Mouse (Mus musculus) embryo, embryonic 9.5 days (tissue): Measurements from ENCODE around the gene Plppr5.

ENCODE experiments used
- DNase-seq: peaks from one replicate; pipeline ENCODE4 v3.0.0-alpha.2; 2017; ENCODE audit errors: extremely low spot score

Plppr5 gene

GRCm38 (mm10) chr3:117696350-117696749 lies 121.7 kb downstream of the Plppr5 start:
- DNase-seq: no peak

GRCm38 (mm10) chr3:117708788-117709187 lies 134.2 kb downstream of the Plppr5 start:
- no peak for DNase-seq

DNA sequence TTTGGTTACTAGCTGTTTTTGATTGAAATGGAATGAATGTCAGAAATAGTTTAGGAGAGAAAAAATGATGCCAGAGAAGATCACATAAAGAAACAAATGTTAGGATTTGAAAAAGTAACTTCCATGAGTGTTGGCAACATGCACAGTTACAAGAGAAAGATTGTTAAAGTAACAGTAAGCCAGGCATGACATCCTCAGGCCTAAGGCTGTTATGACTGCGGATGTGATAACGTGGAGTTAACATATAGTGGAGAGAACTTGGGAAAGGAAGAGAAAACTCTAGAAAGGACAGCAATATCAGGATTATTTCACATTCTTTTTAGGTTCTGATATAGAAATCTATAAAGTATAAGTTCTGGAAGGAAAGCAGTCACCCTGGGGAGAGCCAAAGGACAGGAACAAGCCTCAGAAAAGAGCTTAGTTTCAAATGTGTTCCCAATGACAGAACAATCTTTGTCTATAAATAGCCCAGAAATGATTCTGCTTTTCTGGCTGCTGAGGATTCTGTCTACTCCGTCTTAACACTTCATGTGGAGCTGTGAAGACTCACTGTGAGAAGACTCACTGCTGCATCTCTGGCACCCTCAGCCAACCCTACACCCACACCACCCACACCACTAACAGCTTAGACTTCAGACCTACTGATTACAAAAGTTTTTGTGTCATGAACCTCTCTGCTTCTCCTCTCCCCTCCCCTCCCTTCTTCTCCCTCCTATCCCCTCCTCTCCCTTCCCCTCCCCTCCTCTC lies 142.1 kb downstream of the Plppr5 start:
- no peak for DNase-seq

DNA sequence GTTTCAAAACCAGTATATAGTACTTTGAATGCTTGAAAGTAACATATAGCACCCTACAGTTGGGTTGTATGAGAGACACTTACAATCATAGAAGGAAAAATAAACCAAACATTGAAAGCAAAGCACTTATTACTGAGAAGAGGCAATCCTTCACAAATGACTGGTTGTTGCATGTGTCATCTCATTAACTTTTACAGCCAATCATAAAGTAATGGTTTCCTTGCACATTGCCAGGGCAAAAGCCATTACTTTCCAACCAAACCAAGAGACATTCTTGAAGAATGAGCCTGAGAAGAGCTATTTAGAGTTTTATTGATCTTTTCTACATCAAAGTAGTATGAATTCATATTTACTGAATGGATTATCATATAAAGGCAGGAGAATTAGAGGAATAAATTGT lies 148.8 kb downstream of the Plppr5 start:
- DNase-seq: no peak

DNA sequence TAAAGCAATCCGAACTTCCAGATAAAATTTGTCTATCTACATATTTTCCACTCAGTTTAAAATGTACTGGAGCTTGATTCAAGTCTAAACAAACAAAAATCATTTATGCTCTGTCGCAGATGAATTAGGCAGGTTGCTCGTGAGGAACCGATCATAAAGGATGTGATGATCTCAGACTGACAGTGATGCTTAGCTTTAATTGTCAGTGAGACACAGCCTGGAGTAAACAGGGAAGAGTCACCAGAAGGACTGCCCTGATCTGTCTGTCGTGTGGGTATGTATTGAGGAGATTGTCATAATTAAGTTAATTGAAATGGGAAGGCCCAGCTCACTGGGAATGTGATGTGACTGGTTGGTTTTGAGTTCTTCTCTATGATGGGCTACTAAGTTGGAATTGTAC lies 149.9 kb downstream of the Plppr5 start:
- no peak for DNase-seq

- no peak for DNase-seq
Observed at GRCm38 (mm10) chr3:117725501-117725900, 150.9 kb downstream of the Plppr5 start.

- DNase-seq: no peak
Observed at GRCm38 (mm10) chr3:117728136-117728535, 153.5 kb downstream of the Plppr5 start.

- no peak for DNase-seq
Observed at GRCm38 (mm10) chr3:117729121-117730072, 154.8 kb downstream of the Plppr5 start.

DNA sequence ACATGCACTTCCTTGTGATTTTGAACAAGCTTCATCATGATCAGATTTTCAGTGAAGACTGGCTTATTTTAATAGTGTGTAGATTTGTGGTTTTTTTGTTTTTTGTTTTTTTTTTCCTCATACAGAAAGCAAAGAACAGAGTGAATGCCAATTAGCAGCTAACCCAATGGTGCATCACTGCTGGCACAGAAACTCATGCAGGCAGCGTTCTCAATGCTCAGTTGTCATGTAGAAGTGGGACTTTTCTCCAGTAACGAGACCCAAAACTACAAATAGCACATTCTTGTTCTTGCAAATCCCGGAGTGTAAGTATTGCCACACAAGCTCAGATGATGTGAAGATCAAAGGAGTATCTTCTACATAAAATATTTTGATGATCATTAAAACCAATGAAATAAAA lies 156.9 kb downstream of the Plppr5 start:
- DNase-seq: no peak

DNA sequence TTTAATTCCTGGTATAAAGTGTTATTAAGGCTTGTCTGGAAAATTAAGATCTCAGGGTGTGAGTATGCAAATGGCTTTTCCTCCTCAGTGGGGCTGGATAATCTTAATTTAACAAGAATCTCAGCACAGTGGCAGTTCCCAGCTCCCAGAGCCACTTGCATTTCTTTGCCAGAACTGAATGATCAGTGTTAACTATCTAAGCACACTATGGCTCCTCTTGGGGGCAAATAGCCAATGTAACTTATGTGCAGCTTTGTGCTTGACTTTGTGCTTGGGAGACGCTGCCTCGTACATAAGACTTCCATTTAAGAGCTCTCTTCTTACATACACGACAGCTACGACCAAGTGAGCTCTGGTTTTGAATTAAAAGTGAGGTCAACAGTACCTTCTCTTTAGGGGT lies 158.0 kb downstream of the Plppr5 start:
- no peak for DNase-seq
